Mouse (Mus musculus) midbrain, embryonic 16.5 days (tissue): ENCODE data around the gene Yod1. TPM values are rescaled to one million over a fixed set of nuclear protein-coding genes. Genes with fewer than 3 reads are reported as not detected.

ENCODE experiments used
- ATAC-seq: fragments of 200-750 bp; cut with Nextera tagmentation; 2 replicates; pipeline ENCODE4 v1.8.0; 2017; ENCODE audit warnings: moderate TSS enrichment
- H3K27ac ChIP-seq: fragments of 300-500 bp; sonication (generic); 2 replicates; pipeline ENCODE4 v1.5.1; 2014; ENCODE audit warnings: mild to moderate bottlenecking, low read length, mixed read lengths
- H3K27me3 ChIP-seq: fragments of 300-500 bp; sonication (generic); 2 replicates; pipeline ENCODE4 v1.6.1; 2014; ENCODE audit warnings: low read depth, low read length, mixed read lengths; ENCODE audit not compliant: control insufficient read depth, insufficient read depth
- H3K36me3 ChIP-seq: fragments of 300-500 bp; sonication (generic); 2 replicates; pipeline ENCODE4 v1.6.1; 2014; ENCODE audit warnings: mild to moderate bottlenecking, low read length, moderate library complexity, mixed read lengths; ENCODE audit not compliant: control insufficient read depth, insufficient read depth
- H3K4me1 ChIP-seq: fragments of 300-500 bp; sonication (generic); 2 replicates; pipeline ENCODE4 v1.6.1; 2014; ENCODE audit warnings: mild to moderate bottlenecking, low read length, mixed read lengths; ENCODE audit not compliant: control insufficient read depth, insufficient read depth
- H3K4me2 ChIP-seq: fragments of 300-500 bp; sonication (generic); 2 replicates; pipeline ENCODE4 v1.6.1; 2014; ENCODE audit warnings: mild to moderate bottlenecking, low read length, mixed read lengths
- H3K4me3 ChIP-seq: fragments of 300-500 bp; sonication (generic); 2 replicates; pipeline ENCODE4 v1.5.1; 2014; ENCODE audit warnings: low read depth, mild to moderate bottlenecking, low read length, moderate library complexity, mixed read lengths
- H3K9ac ChIP-seq: fragments of 300-500 bp; sonication (generic); 2 replicates; pipeline ENCODE4 v1.6.1; 2014; ENCODE audit warnings: low read depth, low read length, mixed read lengths
- H3K9me3 ChIP-seq: fragments of 300-500 bp; sonication (generic); replicated peaks from 2 replicates; pipeline ENCODE4 v1.6.1; 2014; ENCODE audit warnings: mild to moderate bottlenecking, low read length, mixed read lengths; ENCODE audit not compliant: control insufficient read depth, poor library complexity, severe bottlenecking
- WGBS: fragments of 180-500 bp; shearing (Covaris S2); extraction: QIAGEN DNeasy Blood & Tissue Kit; methylation state at CpG from one replicate; pipeline ENCODE4 v1.1.7; 2014; 5-methylcytosine and 5-hydroxymethylcytosine counted together
- polyA plus RNA-seq: library from polyadenylated mRNA; unstranded; fragments of >200 nt; fragmentation: Nextera tagmentation; extraction: Ambion mirVana; gene quantifications from 2 replicates; pipeline ENCODE4 v1.2.1, GENCODE M21; 2015

The Yod1 gene
- polyA plus RNA-seq, 1 experiment from 2014 or later: 15.3 TPM

- no peak overlapping the region for H3K4me2 ChIP-seq
- no peak overlapping the region for H3K4me3 ChIP-seq
- no peaks in the 10 kb centered on the region for H3K4me1 ChIP-seq
- H3K9me3 ChIP-seq: no peaks in the 10 kb centered on the region
- H3K36me3 ChIP-seq: no peaks in the 10 kb centered on the region
- no peak for ATAC-seq
- 88% methylated on average over 7 of the region's 7 CpGs for WGBS
- no peak overlapping the region for H3K27ac ChIP-seq
- H3K27me3 ChIP-seq: no peaks in the 10 kb centered on the region
- no peak overlapping the region for H3K9ac ChIP-seq
Observed at GRCm38 (mm10) chr1:130737916-130738315, 20.8 kb downstream of the Yod1 start.

- WGBS: 89% methylated on average over 3 of the region's 3 CpGs
- H3K4me2 ChIP-seq: no peak overlapping the region
- no peaks in the 10 kb centered on the region for H3K36me3 ChIP-seq
Observed at GRCm38 (mm10) chr1:130738551-130739106, 21.5 kb downstream of the Yod1 start.

GRCm38 (mm10) chr1:130739636-130740035 is 22.5 kb downstream of the Yod1 start:
- H3K4me1 ChIP-seq: no peaks in the 10 kb centered on the region
- no peak for ATAC-seq
- 87% methylated on average over 3 of the region's 3 CpGs for WGBS

More at GRCm38 (mm10) chr1:130738551-130739106, 21.5 kb downstream of the Yod1 start:
- Histone ChIP-seq H3K27ac (no peak overlapping the region), H3K9ac (no peak overlapping the region), H3K4me3 (no peak overlapping the region), H3K4me1 (no peaks in the 10 kb centered on the region), H3K9me3 (no peaks in the 10 kb centered on the region), H3K27me3 (no peaks in the 10 kb centered on the region)
- no peak for ATAC-seq

GRCm38 (mm10) chr1:130740227-130740648 is 23.1 kb downstream of the Yod1 start:
- Histone ChIP-seq H3K27me3 (no peaks in the 10 kb centered on the region), H3K4me2 (no peak overlapping the region), H3K36me3 (no peaks in the 10 kb centered on the region), H3K9me3 (no peaks in the 10 kb centered on the region), H3K4me3 (no peak overlapping the region), H3K9ac (no peak overlapping the region), H3K4me1 (no peaks in the 10 kb centered on the region), H3K27ac (no peak overlapping the region)
- ATAC-seq: no peak
- WGBS: 72% methylated on average over 4 of the region's 4 CpGs

More at GRCm38 (mm10) chr1:130739636-130740035, 22.5 kb downstream of the Yod1 start:
- no peak overlapping the region for H3K4me3 ChIP-seq
- no peaks in the 10 kb centered on the region for H3K36me3 ChIP-seq
- no peaks in the 10 kb centered on the region for H3K27me3 ChIP-seq
- H3K9me3 ChIP-seq: no peaks in the 10 kb centered on the region
- no peak overlapping the region for H3K27ac ChIP-seq
- no peak overlapping the region for H3K9ac ChIP-seq
- no peak overlapping the region for H3K4me2 ChIP-seq

GRCm38 (mm10) chr1:130740781-130741720 is 23.9 kb downstream of the Yod1 start:
- Histone ChIP-seq H3K4me1 (no peaks in the 10 kb centered on the region), H3K27ac (no peak overlapping the region), H3K4me2 (no peak overlapping the region), H3K9me3 (no peaks in the 10 kb centered on the region), H3K9ac (no peak overlapping the region), H3K4me3 (no peak overlapping the region), H3K36me3 (no peaks in the 10 kb centered on the region), H3K27me3 (no peaks in the 10 kb centered on the region)
- no peak for ATAC-seq
- WGBS: 54% methylated on average over 15 of the region's 15 CpGs

GRCm38 (mm10) chr1:130742201-130742600 is 25.1 kb downstream of the Yod1 start:
- Histone ChIP-seq H3K9me3 (no peaks in the 10 kb centered on the region), H3K36me3 (no peaks in the 10 kb centered on the region), H3K27ac (no peak overlapping the region), H3K9ac (no peak overlapping the region), H3K4me3 (no peak overlapping the region), H3K4me2 (no peak overlapping the region), H3K4me1 (no peaks in the 10 kb centered on the region), H3K27me3 (no peaks in the 10 kb centered on the region)
- WGBS: 88% methylated on average over 7 of the region's 7 CpGs
- ATAC-seq: no peak

GRCm38 (mm10) chr1:130743775-130744174 is 26.6 kb downstream of the Yod1 start:
- Histone ChIP-seq H3K4me3 (no peak overlapping the region), H3K9me3 (no peaks in the 10 kb centered on the region), H3K27ac (no peak overlapping the region), H3K4me1 (no peaks in the 10 kb centered on the region), H3K27me3 (no peaks in the 10 kb centered on the region), H3K36me3 (no peaks in the 10 kb centered on the region), H3K9ac (no peak overlapping the region), H3K4me2 (no peak overlapping the region)
- 93% methylated on average over 1 of the region's 1 CpGs for WGBS
- ATAC-seq: no peak

- 89% methylated on average over 2 of the region's 2 CpGs for WGBS
- no peak overlapping the region for H3K9ac ChIP-seq
- no peaks in the 10 kb centered on the region for H3K4me1 ChIP-seq
- ATAC-seq: no peak
- no peak overlapping the region for H3K4me3 ChIP-seq
- H3K9me3 ChIP-seq: no peaks in the 10 kb centered on the region
- no peaks in the 10 kb centered on the region for H3K36me3 ChIP-seq
- H3K27me3 ChIP-seq: no peaks in the 10 kb centered on the region
- no peak overlapping the region for H3K4me2 ChIP-seq
- no peak overlapping the region for H3K27ac ChIP-seq
Observed at GRCm38 (mm10) chr1:130744217-130744616, 27.1 kb downstream of the Yod1 start.

- H3K4me1 ChIP-seq: no peaks in the 10 kb centered on the region
- H3K9me3 ChIP-seq: no peaks in the 10 kb centered on the region
- 87% methylated on average over 5 of the region's 5 CpGs for WGBS
- H3K27me3 ChIP-seq: no peaks in the 10 kb centered on the region
- H3K9ac ChIP-seq: no peak overlapping the region
- no peak for ATAC-seq
- H3K27ac ChIP-seq: no peak overlapping the region
- H3K36me3 ChIP-seq: no peaks in the 10 kb centered on the region
- H3K4me3 ChIP-seq: no peak overlapping the region
- H3K4me2 ChIP-seq: no peak overlapping the region
Observed at GRCm38 (mm10) chr1:130744961-130745360, 27.8 kb downstream of the Yod1 start.
